Mouse (Mus musculus) stomach, postnatal 0 days (tissue): ENCODE results near the gene Kptn. TPM values are rescaled to one million over a fixed set of nuclear protein-coding genes. Genes with fewer than 3 reads are reported as not detected.

Experiments
- ATAC-seq: fragments of 200-750 bp; cut with Nextera tagmentation; 2 replicates; pipeline ENCODE4 v1.8.0; 2017; ENCODE audit not compliant: low FRiP score, low TSS enrichment
- DNase-seq: peaks from one replicate; pipeline ENCODE4 v3.0.0-alpha.2; 2016; ENCODE audit warnings: low spot score
- H3K27ac ChIP-seq: fragments of 300-500 bp; sonication (generic); replicated peaks from 2 replicates; pipeline ENCODE4 v1.5.1; 2014; ENCODE audit warnings: mild to moderate bottlenecking, control low read depth
- H3K27me3 ChIP-seq: fragments of 300-500 bp; sonication (generic); 2 replicates; pipeline ENCODE4 v1.6.1; 2014; ENCODE audit warnings: low read length; ENCODE audit not compliant: control insufficient read depth, insufficient read depth
- H3K36me3 ChIP-seq: fragments of 300-500 bp; sonication (generic); 2 replicates; pipeline ENCODE4 v1.6.1; 2014; ENCODE audit warnings: low read length, mixed read lengths; ENCODE audit not compliant: control insufficient read depth, insufficient read depth
- H3K4me1 ChIP-seq: fragments of 300-500 bp; sonication (generic); replicated peaks from 2 replicates; pipeline ENCODE4 v1.6.1; 2014; ENCODE audit warnings: antibody characterized with exemption; ENCODE audit not compliant: control insufficient read depth, insufficient read depth
- H3K4me2 ChIP-seq: fragments of 300-500 bp; sonication (generic); replicated peaks from 2 replicates; pipeline ENCODE4 v1.6.1; 2014; ENCODE audit warnings: low read depth, mild to moderate bottlenecking, control low read depth, moderate library complexity
- H3K4me3 ChIP-seq: fragments of 300-500 bp; sonication (generic); 2 replicates; pipeline ENCODE4 v1.5.1; 2014; ENCODE audit warnings: low read depth, low read length, control low read depth
- H3K9ac ChIP-seq: fragments of 300-500 bp; sonication (generic); 2 replicates; pipeline ENCODE4 v1.6.1; 2014; ENCODE audit warnings: mild to moderate bottlenecking, low read length, control low read depth, mixed read lengths
- H3K9me3 ChIP-seq: fragments of 300-500 bp; sonication (generic); 2 replicates; pipeline ENCODE4 v1.6.1; 2016; ENCODE audit warnings: low read length; ENCODE audit not compliant: control insufficient read depth
- CTCF ChIP-seq: IDR thresholded peaks from 2 replicates; pipeline ENCODE4 v1.5.1; 2016; ENCODE audit warnings: antibody characterized with exemption, low read depth, mild to moderate bottlenecking, moderate library complexity
- EP300 ChIP-seq: optimal IDR thresholded peaks from 2 replicates; pipeline ENCODE3; 2016; ENCODE audit warnings: antibody characterized with exemption
- WGBS: fragments of 180-500 bp; shearing (Covaris S2); extraction: QIAGEN DNeasy Blood & Tissue Kit; methylation state at CpG from one replicate; pipeline ENCODE4 v1.1.7; 2014; 5-methylcytosine and 5-hydroxymethylcytosine counted together
- polyA plus RNA-seq: library from polyadenylated mRNA; unstranded; fragments of >200 nt; fragmentation: Nextera tagmentation; extraction: Ambion mirVana; gene quantifications from 2 replicates; pipeline ENCODE4 v1.2.1, GENCODE M21; 2015

The Kptn gene
- polyA plus RNA-seq, 1 experiment from 2014 or later: 11.8 TPM

DNA sequence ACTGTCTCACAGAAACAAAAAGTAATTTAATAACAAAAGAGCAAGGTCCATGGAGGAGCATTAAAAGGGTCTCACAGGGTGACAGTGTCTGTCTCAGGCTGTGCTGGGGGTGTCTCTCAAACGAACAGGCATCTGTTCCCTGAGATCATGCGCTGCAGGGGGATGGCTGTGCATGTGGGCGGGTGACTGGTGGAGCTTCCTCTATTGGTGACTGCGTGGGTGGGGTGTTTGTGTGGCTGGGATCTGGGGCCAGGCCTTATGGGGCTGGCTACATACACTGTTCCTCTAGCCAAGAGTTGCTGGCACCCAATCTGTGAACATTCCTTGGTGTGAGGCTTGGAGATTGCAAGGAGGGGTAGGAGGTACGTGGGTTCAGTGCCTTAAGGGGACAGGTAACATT lies 29.5 kb downstream of the Kptn start:
- Histone ChIP-seq H3K36me3 (no peaks in the 10 kb centered on the region), H3K4me2 (no peak overlapping the region), H3K9me3 (no peaks in the 10 kb centered on the region), H3K9ac (no peak overlapping the region), H3K4me1 (no peaks in the 10 kb centered on the region), H3K27me3 (no peaks in the 10 kb centered on the region), H3K27ac (no peak overlapping the region), H3K4me3 (no peak overlapping the region)
- no peak for ATAC-seq
- WGBS: 50% methylated on average over 5 of the region's 5 CpGs
- DNase-seq: no peak
- TF ChIP-seq CTCF (no peak), EP300 (no peak)

DNA sequence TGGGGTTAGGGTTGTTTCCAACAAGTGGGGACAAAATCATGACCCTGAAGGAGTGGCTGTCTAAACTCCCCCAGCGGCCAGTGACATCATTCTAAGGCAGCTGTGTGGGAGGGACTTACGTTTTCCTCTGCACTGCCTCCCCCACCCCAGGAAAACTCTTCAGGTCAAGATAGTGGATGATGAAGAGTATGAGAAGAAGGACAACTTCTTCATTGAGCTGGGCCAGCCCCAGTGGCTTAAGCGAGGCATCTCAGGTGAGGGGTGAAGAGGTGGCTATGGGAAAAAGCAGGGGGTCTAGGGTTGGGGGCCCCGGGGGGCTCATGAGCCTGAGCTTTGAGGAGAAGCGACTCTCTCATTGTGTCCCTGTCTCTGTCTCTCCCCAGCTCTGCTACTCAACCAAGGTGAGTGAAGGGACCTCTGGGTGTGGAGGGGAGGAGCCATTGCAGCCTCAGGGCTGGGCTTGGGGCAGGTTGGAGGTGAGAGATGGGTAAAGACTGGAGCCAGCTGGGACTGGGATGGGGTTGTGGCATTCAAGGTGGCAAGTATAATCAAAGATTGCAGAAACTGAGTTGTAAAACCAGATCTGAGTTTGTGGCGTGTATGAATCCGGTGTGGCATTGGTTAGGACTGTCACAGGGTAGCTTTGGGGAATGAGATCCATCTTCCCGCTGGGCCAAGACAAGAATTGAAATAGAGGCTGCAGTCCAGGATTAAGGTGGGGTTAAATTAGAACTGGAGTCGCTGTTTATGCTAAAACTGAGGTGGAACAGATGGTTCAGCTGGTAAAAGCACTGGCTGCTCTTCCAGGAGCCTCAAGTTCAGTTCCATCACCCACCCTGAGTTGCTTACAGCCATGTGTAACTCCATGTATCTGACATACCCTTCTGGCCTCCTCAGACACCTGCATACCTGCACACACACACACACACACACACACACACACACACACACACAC lies 30.8 kb downstream of the Kptn start:
- no peaks in the 10 kb centered on the region for H3K36me3 ChIP-seq
- no peak overlapping the region for H3K9ac ChIP-seq
- no peaks in the 10 kb centered on the region for H3K4me1 ChIP-seq
- no peaks in the 10 kb centered on the region for H3K9me3 ChIP-seq
- 66% methylated on average over 9 of the region's 9 CpGs for WGBS
- DNase-seq: no peak
- no peak overlapping the region for H3K27ac ChIP-seq
- H3K4me3 ChIP-seq: no peak overlapping the region
- H3K4me2 ChIP-seq: no peak overlapping the region
- no peaks in the 10 kb centered on the region for H3K27me3 ChIP-seq
- ATAC-seq: no peak
- no peak for TF ChIP-seq CTCF
- no peak for TF ChIP-seq EP300

DNA sequence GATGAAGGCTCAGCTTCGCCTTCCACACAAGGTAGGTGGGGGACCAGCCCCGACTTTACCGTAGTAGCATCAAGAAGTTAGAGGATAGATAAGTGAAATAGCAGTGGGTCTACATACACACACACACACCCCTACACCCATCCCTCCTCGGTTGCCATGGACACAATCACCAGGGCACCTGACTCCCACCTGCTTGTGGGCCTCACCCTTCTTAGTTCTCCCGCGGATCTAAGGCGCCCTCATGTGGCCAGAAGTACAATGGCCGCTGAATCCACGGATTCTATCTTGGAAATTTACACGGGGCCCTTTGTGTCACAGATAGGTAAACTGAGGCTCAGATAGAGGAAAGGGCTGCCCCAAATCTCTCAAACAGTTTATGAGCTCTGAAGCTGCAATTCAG lies 33.8 kb downstream of the Kptn start:
- Histone ChIP-seq H3K4me2 (no peak overlapping the region), H3K27me3 (no peaks in the 10 kb centered on the region), H3K4me3 (no peak overlapping the region), H3K4me1 (no peaks in the 10 kb centered on the region), H3K9ac (no peak overlapping the region), H3K36me3 (no peaks in the 10 kb centered on the region), H3K9me3 (no peaks in the 10 kb centered on the region), H3K27ac (no peak overlapping the region)
- WGBS: 18% methylated on average over 10 of the region's 10 CpGs
- TF ChIP-seq EP300: no peak
- peak; percentile 90 for TF ChIP-seq CTCF
- peak; percentile 68; the same call in 1 of the 2 replicates for ATAC-seq
- peak; percentile 67 for DNase-seq

DNA sequence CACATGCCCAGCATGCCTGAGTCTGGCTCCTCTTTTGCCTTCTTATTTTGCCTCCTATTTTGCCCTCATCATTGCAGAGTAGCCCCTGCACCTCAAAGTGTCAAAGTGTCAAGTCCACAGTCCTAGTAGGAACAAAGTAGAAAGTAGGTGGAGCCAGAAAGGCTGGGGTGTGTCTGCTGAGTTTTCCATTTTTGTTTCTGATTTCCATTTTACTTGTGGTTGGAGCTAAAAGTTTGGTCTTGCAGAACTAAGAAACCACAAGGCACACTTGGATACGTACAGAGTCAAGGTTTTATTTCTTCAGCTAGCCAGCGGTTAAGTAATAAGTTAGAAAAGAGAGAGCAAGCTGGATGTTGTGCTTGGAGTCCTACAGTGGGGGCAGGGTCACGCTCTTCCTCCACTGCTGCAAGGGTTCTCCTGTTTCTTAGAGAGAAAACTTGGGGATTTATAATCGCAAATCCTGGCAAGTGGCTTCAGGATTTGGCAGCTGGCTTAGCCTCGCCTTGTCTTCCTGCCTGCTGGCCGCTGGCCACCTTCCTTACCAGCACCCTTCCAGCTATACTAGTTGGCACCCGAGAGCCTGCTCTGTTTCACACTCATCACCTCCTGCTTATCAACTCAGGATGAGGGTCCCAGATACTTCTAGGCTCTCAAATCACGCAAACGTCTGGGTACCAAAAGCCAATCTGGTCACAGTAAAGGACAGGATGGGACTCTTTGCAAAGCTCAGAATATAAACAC lies 35.6 kb downstream of the Kptn start:
- Histone ChIP-seq H3K4me2 (no peak overlapping the region), H3K4me1 (no peaks in the 10 kb centered on the region), H3K9me3 (no peaks in the 10 kb centered on the region), H3K9ac (no peak overlapping the region), H3K36me3 (no peaks in the 10 kb centered on the region), H3K4me3 (no peak overlapping the region), H3K27me3 (no peaks in the 10 kb centered on the region), H3K27ac (no peak overlapping the region)
- no peak for TF ChIP-seq EP300
- no peak for TF ChIP-seq CTCF
- no peak for ATAC-seq
- WGBS: 61% methylated on average over 9 of the region's 9 CpGs
- no peak for DNase-seq

DNA sequence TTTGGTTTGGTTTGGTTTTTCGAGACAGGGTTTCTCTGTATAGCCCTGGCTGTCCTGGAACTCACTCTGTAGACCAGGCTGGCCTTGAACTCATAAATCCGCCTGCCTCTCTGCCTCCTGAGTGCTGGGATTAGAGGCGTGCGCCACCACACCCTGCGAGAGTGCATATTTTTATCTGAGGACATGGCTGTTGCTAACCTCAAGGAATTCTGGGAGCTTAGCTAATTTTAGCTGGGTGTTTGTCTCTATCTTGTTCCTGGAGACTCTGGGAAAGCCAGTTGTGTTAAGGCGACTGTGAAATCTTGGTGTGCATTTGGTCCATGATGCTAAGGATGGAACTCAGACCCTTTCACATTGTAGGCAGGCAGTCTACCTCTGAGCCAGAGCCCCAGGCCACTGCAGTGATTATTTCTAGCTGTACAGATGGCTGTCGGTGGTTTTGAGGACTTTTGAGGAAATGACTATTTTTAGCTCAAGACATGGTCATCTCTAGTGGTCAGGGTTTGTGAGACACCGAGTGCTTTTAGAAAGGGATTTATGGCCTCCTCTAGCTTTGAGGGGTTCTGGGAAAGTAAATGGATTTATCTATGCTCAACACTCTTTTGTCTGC lies 36.5 kb downstream of the Kptn start:
- TF ChIP-seq EP300 (no peak), CTCF (no peak)
- Histone ChIP-seq H3K4me2 (no peak overlapping the region), H3K27ac (no peak overlapping the region), H3K9ac (no peak overlapping the region), H3K4me3 (no peak overlapping the region), H3K9me3 (no peaks in the 10 kb centered on the region), H3K4me1 (no peaks in the 10 kb centered on the region), H3K36me3 (no peaks in the 10 kb centered on the region), H3K27me3 (no peaks in the 10 kb centered on the region)
- WGBS: 59% methylated on average over 8 of the region's 8 CpGs
- ATAC-seq (no peak), DNase-seq (no peak)
